Comparison of ENCODE assay signal across 37 mouse cellular contexts in genomic region chr7:142229871-142230270, GRCm38 (mm10). TPM values are rescaled to one million over a fixed set of nuclear protein-coding genes. Genes with fewer than 3 reads are reported as not detected.
"Had no signal": no experiment of that assay in that cellular context is flagged by ENCODE, and none has a peak within 500 bp of the region (broad histone marks: within the 10 kb centered on the region; RNA-seq: fewer than 3 reads in every experiment).

Gene Krtap5-5 (minus strand): TSS chr7:142229971.

RNA-seq across cellular contexts. Expression of gene Krtap5-5, which starts in this region (rescaled TPM):
- total RNA-seq: gastrocnemius, adult 2 months; gastrocnemius, postnatal 10 days; gastrocnemius, postnatal 25 days; gastrocnemius, postnatal 4 days; granulocyte monocyte progenitor cell, adult 5-6 weeks; heart, adult 18-20 months; heart, postnatal 10 days; heart, postnatal 25 days; heart, postnatal 4 days; layer of hippocampus, adult 18-20 months; layer of hippocampus, adult 8-10 months; layer of hippocampus, postnatal 14 days; layer of hippocampus, postnatal 36 days; left cerebral cortex, adult 18-20 months; left cerebral cortex, adult 8-10 months; left cerebral cortex, postnatal 10 days; left cerebral cortex, postnatal 25 days; left cerebral cortex, postnatal 4 days; liver, adult 2 months had no signal
- polyA plus RNA-seq: heart, embryonic 11.5 days; heart, embryonic 13.5 days; heart, embryonic 15.5 days; hindbrain, embryonic 10.5 days; hindbrain, embryonic 12.5 days; hindbrain, embryonic 14.5 days; hindbrain, embryonic 16.5 days; inflammation-experienced regulatory T-cells, adult 6 months; intestine, embryonic 15.5 days; intestine, postnatal 0 days; kidney, embryonic 16.5 days; large intestine, adult 2 months; limb, embryonic 11.5 days; limb, embryonic 13.5 days; limb, embryonic 15.5 days; liver, adult 2 months; liver, embryonic 12.5 days; liver, embryonic 14.5 days; liver, embryonic 16.5 days had no signal
